Mouse (Mus musculus) CD4-positive helper T cell, adult 2 months (primary cell): ENCODE results near the gene Arhgef10l.

Experiments used
- DNase-seq: peaks from one replicate; pipeline ENCODE4 v3.0.0-alpha.2; 2012; ENCODE audit warnings: low read depth, missing footprints, low spot score

The Arhgef10l gene

GRCm38 (mm10) chr4:140608228-140608720 is 57.5 kb downstream of the Arhgef10l start:
- no peak for DNase-seq

GRCm38 (mm10) chr4:140606779-140607178 is 59.0 kb downstream of the Arhgef10l start:
- no peak for DNase-seq

GRCm38 (mm10) chr4:140606197-140606596 is 59.6 kb downstream of the Arhgef10l start:
- DNase-seq = no peak

GRCm38 (mm10) chr4:140605790-140606189 is 60.0 kb downstream of the Arhgef10l start:
- no peak for DNase-seq

GRCm38 (mm10) chr4:140605247-140605646 is 60.6 kb downstream of the Arhgef10l start:
- DNase-seq = no peak

GRCm38 (mm10) chr4:140604541-140604940 is 61.3 kb downstream of the Arhgef10l start:
- DNase-seq = no peak

- no peak for DNase-seq
These were observed 63.8 kb downstream of the Arhgef10l start for GRCm38 (mm10) chr4:140602022-140602421.

- peak; percentile 79 for DNase-seq
These were observed 64.7 kb downstream of the Arhgef10l start for GRCm38 (mm10) chr4:140601153-140601552.

GRCm38 (mm10) chr4:140598846-140599245 is 67.0 kb downstream of the Arhgef10l start:
- no peak for DNase-seq

GRCm38 (mm10) chr4:140597928-140598327 is 67.9 kb downstream of the Arhgef10l start:
- no peak for DNase-seq

- no peak for DNase-seq
These were observed 68.4 kb downstream of the Arhgef10l start for GRCm38 (mm10) chr4:140597378-140597777.

- no peak for DNase-seq
These were observed 71.9 kb downstream of the Arhgef10l start for GRCm38 (mm10) chr4:140593771-140594505.

GRCm38 (mm10) chr4:140592990-140593770 is 72.6 kb downstream of the Arhgef10l start:
- DNase-seq = no peak

- DNase-seq = peak; percentile 63
These were observed 73.5 kb downstream of the Arhgef10l start for GRCm38 (mm10) chr4:140592217-140592759.

- DNase-seq = no peak
These were observed 79.3 kb downstream of the Arhgef10l start for GRCm38 (mm10) chr4:140586478-140586877.

GRCm38 (mm10) chr4:140584240-140584639 is 81.6 kb downstream of the Arhgef10l start:
- no peak for DNase-seq

- DNase-seq = no peak
These were observed 83.3 kb downstream of the Arhgef10l start for GRCm38 (mm10) chr4:140582390-140583088.

- no peak for DNase-seq
These were observed 84.0 kb downstream of the Arhgef10l start for GRCm38 (mm10) chr4:140581730-140582389.

GRCm38 (mm10) chr4:140581341-140581729 is 84.5 kb downstream of the Arhgef10l start:
- no peak for DNase-seq

GRCm38 (mm10) chr4:140580866-140581265 is 84.9 kb downstream of the Arhgef10l start:
- no peak for DNase-seq

- no peak for DNase-seq
These were observed 86.2 kb downstream of the Arhgef10l start for GRCm38 (mm10) chr4:140579576-140579975.
